Comparison of ENCODE assay signal across 29 mouse cellular contexts in the genomic region with DNA sequence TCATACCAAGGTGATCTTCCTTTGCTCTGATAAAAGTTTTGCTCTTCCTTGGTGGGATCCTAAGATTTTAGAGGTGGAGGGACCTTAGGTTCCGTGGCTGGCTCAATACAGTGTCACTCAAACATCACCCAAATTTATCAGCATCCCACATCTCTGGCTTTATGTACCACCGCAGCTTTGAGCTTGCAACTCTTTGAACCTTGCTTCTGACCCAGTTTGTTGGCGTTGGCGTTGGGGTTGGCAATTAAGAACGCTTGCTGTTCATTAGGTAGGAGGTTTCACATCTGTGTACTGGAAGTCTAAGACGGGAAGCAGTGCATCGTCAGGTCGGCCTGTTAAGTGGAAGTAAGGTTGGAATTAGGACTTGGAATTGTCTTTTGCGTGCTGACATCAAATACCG. TPM values are rescaled to one million over a fixed set of nuclear protein-coding genes. Genes with fewer than 3 reads are reported as not detected.
DNase-seq lines count a peak whose midpoint lies in the region; ATAC-seq and TF ChIP-seq lines count a peak whose summit lies in the region.
"Had no signal": no experiment of that assay in that cellular context is flagged by ENCODE, and none has a peak within 500 bp of the region (broad histone marks: within the 10 kb centered on the region; RNA-seq: fewer than 3 reads in every experiment).

No protein-coding gene starts in this region.

- no peak for ATAC-seq in erythroblast, adult 5-6 weeks (replicated peaks; ENCODE audit: low FRiP score, poor library complexity, severe bottlenecking)
- no peak for ATAC-seq in G1E (ENCODE audit: extremely low read depth, insufficient number of reproducible peaks, low FRiP score, poor library complexity, severe bottlenecking)
- ATAC-seq in liver, embryonic 13.5 days (ENCODE audit: low read depth): no peak
- ATAC-seq: forebrain, embryonic 13.5 days; lung, postnatal 0 days had no signal

- H3K4me3 ChIP-seq in erythroblast, embryonic 14.5 days (replicated peaks): peak overlapping the region; percentile 100
- H3K4me3 ChIP-seq in G1E (ENCODE audit: low read depth, low read length): peak overlapping the region; percentile 50; the same call in 1 of the 2 replicates
- H3K4me3 ChIP-seq in liver, embryonic 13.5 days (replicated peaks): peak overlapping the region; percentile 81
- H3K4me3 ChIP-seq: forebrain, embryonic 13.5 days; heart, embryonic 13.5 days; limb, embryonic 15.5 days; neural tube, embryonic 15.5 days had no signal

- H3K27me3 ChIP-seq in erythroblast, embryonic 14.5 days (ENCODE audit: control insufficient read depth): no peaks in the 10 kb centered on the region
- no peaks in the 10 kb centered on the region for H3K27me3 ChIP-seq in G1E (ENCODE audit: insufficient read depth, low read length)
- no peaks in the 10 kb centered on the region for H3K27me3 ChIP-seq in liver, embryonic 13.5 days
- H3K27me3 ChIP-seq: CH12.LX; forebrain, embryonic 13.5 days; heart, embryonic 13.5 days; hindbrain, embryonic 13.5 days; limb, embryonic 15.5 days; neural tube, embryonic 15.5 days had no signal

- no peaks in the 10 kb centered on the region for H3K9me3 ChIP-seq in erythroblast, embryonic 14.5 days (ENCODE audit: control insufficient read depth, low read length)
- H3K9me3 ChIP-seq in G1E (replicated peaks): no peaks in the 10 kb centered on the region
- no peaks in the 10 kb centered on the region for H3K9me3 ChIP-seq in liver, embryonic 13.5 days (replicated peaks)
- H3K9me3 ChIP-seq: forebrain, embryonic 13.5 days; heart, embryonic 13.5 days; hindbrain, embryonic 13.5 days; limb, embryonic 15.5 days; neural tube, embryonic 15.5 days had no signal

- peaks cover 67% of the 10 kb centered on the region for H3K4me1 ChIP-seq in erythroblast, embryonic 14.5 days (ENCODE audit: control insufficient read depth)
- H3K4me1 ChIP-seq in G1E (ENCODE audit: insufficient read depth, low read depth, low read length): peaks cover 58% of the 10 kb centered on the region
- peaks cover 54% of the 10 kb centered on the region for H3K4me1 ChIP-seq in liver, embryonic 13.5 days (replicated peaks)

- TF ChIP-seq CTCF in G1E (IDR thresholded peaks at IDR 0.05; ENCODE audit: low read depth, low read length): no peak

- H3K4me2 ChIP-seq in liver, embryonic 13.5 days: peak overlapping the region; percentile 87
- H3K4me2 ChIP-seq: midbrain, embryonic 11.5 days had no signal

- H3K36me3 ChIP-seq in erythroblast, embryonic 14.5 days (ENCODE audit: control insufficient read depth): peaks cover 50% of the 10 kb centered on the region
- peaks cover 52% of the 10 kb centered on the region for H3K36me3 ChIP-seq in G1E (replicated peaks)
- H3K36me3 ChIP-seq in liver, embryonic 13.5 days: peaks cover 15% of the 10 kb centered on the region
- H3K36me3 ChIP-seq: hindbrain, embryonic 13.5 days; limb, embryonic 15.5 days; neural tube, embryonic 15.5 days had no signal

- 86% methylated on average over 10 of the region's 10 CpGs for WGBS in liver, embryonic 13.5 days (ENCODE audit: insufficient replicate concordance)

- H3K9ac ChIP-seq in liver, embryonic 13.5 days: peak overlapping the region; percentile 38; the same call in 1 of the 2 replicates
- H3K9ac ChIP-seq: forebrain, embryonic 13.5 days; heart, embryonic 13.5 days; hindbrain, embryonic 13.5 days; limb, embryonic 15.5 days; neural tube, embryonic 15.5 days had no signal

- no peak for DNase-seq in G1E (ENCODE audit: low spot score)
- no peak for DNase-seq in liver, embryonic 13.5 days
- peak; percentile 60 for DNase-seq in thymus, postnatal 0 days (ENCODE audit: low spot score)
- DNase-seq in heart, adult 9 months (ENCODE audit: low spot score in 2 of 2): no peak
- no peak for DNase-seq in layer of hippocampus, adult 18-20 months (ENCODE audit: low spot score in 2 of 2)
- no peak for DNase-seq in right cerebral cortex, postnatal 10 days (ENCODE audit: low spot score in 2 of 2)
- DNase-seq: adrenal gland, postnatal 14 days; cerebellum, adult 11 months; cerebellum, postnatal 10 days; heart, adult 18-20 months; heart, postnatal 14 days; kidney, adult 2 months; left cerebral cortex, postnatal 4 days; right cerebral cortex, adult 18-20 months had no signal

- H3K27ac ChIP-seq in liver, embryonic 13.5 days: peak overlapping the region; percentile 32; the same call in 1 of the 2 replicates
- H3K27ac ChIP-seq: forebrain, embryonic 13.5 days; heart, embryonic 13.5 days; hindbrain, embryonic 13.5 days; kidney, postnatal 0 days; limb, embryonic 15.5 days; neural tube, embryonic 15.5 days had no signal

RNA-seq across cellular contexts. Expression of a gene that starts 2.2 kb away (rescaled TPM):
- 15.9 and 16.0 TPM in 2 replicates for polyA plus RNA-seq in erythroblast, embryonic 14.5 days (2012)
- total RNA-seq in erythroblast, adult 5-6 weeks (2015; ENCODE audit: low replicate concordance): 118 and 141 TPM in 2 replicates
- 81.5 and 135 TPM in 2 replicates for total RNA-seq in erythroblast, adult 5-6 weeks (2017; ENCODE audit: low replicate concordance)
- total RNA-seq in G1E (2014; fragmentation: Nextera tagmentation) (108 and 198 TPM in 2 replicates), G1E (2017) (95.7 and 101 TPM in 2 replicates)
- 123 and 147 TPM in 2 replicates for polyA plus RNA-seq in G1E (2012)
- polyA plus RNA-seq in liver, embryonic 13.5 days (2015; fragmentation: Nextera tagmentation; extraction: Ambion mirVana): 68.4 and 73.9 TPM in 2 replicates
- 77.7 and 80.4 TPM in 2 replicates for polyA plus RNA-seq in thymus, postnatal 0 days (2015; fragmentation: Nextera tagmentation; extraction: Ambion mirVana)
- total RNA-seq in layer of hippocampus, adult 18-20 months (2021): 10 to 100 TPM; 25.2 to 29.2 TPM

RNA-seq across cellular contexts. Expression of a gene that starts 29.1 kb away (rescaled TPM):
- polyA plus RNA-seq in erythroblast, embryonic 14.5 days (2012): not detected in 2 replicates
- not detected in 2 replicates for total RNA-seq in erythroblast, adult 5-6 weeks (2015; ENCODE audit: low replicate concordance)
- total RNA-seq in erythroblast, adult 5-6 weeks (2017; ENCODE audit: low replicate concordance): not detected in 2 replicates
- total RNA-seq in G1E (2014; fragmentation: Nextera tagmentation) (not detected in 2 replicates), G1E (2017) (0.05 and 0.12 TPM in 2 replicates)
- not detected in 2 replicates for polyA plus RNA-seq in G1E (2012)
- not detected in 2 replicates for polyA plus RNA-seq in liver, embryonic 13.5 days (2015; fragmentation: Nextera tagmentation; extraction: Ambion mirVana)
- 0.10 and 0.15 TPM in 2 replicates for polyA plus RNA-seq in thymus, postnatal 0 days (2015; fragmentation: Nextera tagmentation; extraction: Ambion mirVana)
- total RNA-seq in layer of hippocampus, adult 18-20 months (2021): under 1 TPM; 0.40 to 0.41 TPM
- total RNA-seq: megakaryocyte progenitor cell, adult 5-6 weeks; midbrain, postnatal 0 days had no signal
- polyA plus RNA-seq: embryonic facial prominence, embryonic 11.5 days; forebrain, embryonic 13.5 days; heart, embryonic 13.5 days; limb, embryonic 15.5 days; midbrain, embryonic 11.5 days; stomach, embryonic 16.5 days had no signal

RNA-seq across cellular contexts. Expression of a gene that starts 47.0 kb away (rescaled TPM):
- polyA plus RNA-seq in erythroblast, embryonic 14.5 days (2012): 13.7 and 19.1 TPM in 2 replicates
- total RNA-seq in erythroblast, adult 5-6 weeks (2015; ENCODE audit: low replicate concordance): 65.1 and 66.0 TPM in 2 replicates
- total RNA-seq in erythroblast, adult 5-6 weeks (2017; ENCODE audit: low replicate concordance): 35.8 and 37.2 TPM in 2 replicates
- total RNA-seq in G1E (2014; fragmentation: Nextera tagmentation): 117 and 120 TPM in 2 replicates
- 228 and 262 TPM in 2 replicates for total RNA-seq in G1E (2017)
- polyA plus RNA-seq in G1E (2012): 254 and 287 TPM in 2 replicates
- polyA plus RNA-seq in liver, embryonic 13.5 days (2015; fragmentation: Nextera tagmentation; extraction: Ambion mirVana): 189 and 198 TPM in 2 replicates
- 368 and 388 TPM in 2 replicates for polyA plus RNA-seq in thymus, postnatal 0 days (2015; fragmentation: Nextera tagmentation; extraction: Ambion mirVana)
- 10 to 100 TPM; 52.6 to 58.2 TPM for total RNA-seq in layer of hippocampus, adult 18-20 months (2021)

RNA-seq across cellular contexts. Expression of a gene that starts 47.1 kb away (rescaled TPM):
- 19.9 and 21.8 TPM in 2 replicates for polyA plus RNA-seq in erythroblast, embryonic 14.5 days (2012)
- 44.2 and 79.4 TPM in 2 replicates for total RNA-seq in erythroblast, adult 5-6 weeks (2015; ENCODE audit: low replicate concordance)
- 70.3 and 70.7 TPM in 2 replicates for total RNA-seq in erythroblast, adult 5-6 weeks (2017; ENCODE audit: low replicate concordance)
- total RNA-seq in G1E (2014; fragmentation: Nextera tagmentation): 325 and 378 TPM in 2 replicates
- total RNA-seq in G1E (2017): 432 and 434 TPM in 2 replicates
- polyA plus RNA-seq in G1E (2012): 465 and 565 TPM in 2 replicates
- 356 and 373 TPM in 2 replicates for polyA plus RNA-seq in liver, embryonic 13.5 days (2015; fragmentation: Nextera tagmentation; extraction: Ambion mirVana)
- polyA plus RNA-seq in thymus, postnatal 0 days (2015; fragmentation: Nextera tagmentation; extraction: Ambion mirVana): 321 and 329 TPM in 2 replicates
- 100 to 1,000 TPM; 115 to 123 TPM for total RNA-seq in layer of hippocampus, adult 18-20 months (2021)

Comparison
In these comparisons a context has a peak if more than half of its experiments do, and no peak if none do; other contexts are left out.
1. H3K4me3 ChIP-seq: peak in every context shown above with its lines; median percentile 100 in erythroblast, embryonic 14.5 days; 81 in liver, embryonic 13.5 days; 50 in G1E.